Mouse (Mus musculus) ES-E14 (cell line): ENCODE data around the gene Psma6.

Experiments used
- HCFC1 ChIP-seq: IDR thresholded peaks from 2 replicates; pipeline ENCODE4 v1.6.1; 2012; ENCODE audit warnings: low read length, inconsistent platforms, borderline replicate concordance; ENCODE audit not compliant: insufficient read depth
- ZC3H11A ChIP-seq: IDR thresholded peaks from 2 replicates; pipeline ENCODE4 v1.6.1; 2012; ENCODE audit warnings: low read depth, mild to moderate bottlenecking, inconsistent platforms, low read length, borderline replicate concordance

- TF ChIP-seq HCFC1 (no peak), ZC3H11A (no peak)
Observed at GRCm38 (mm10) chr12:55442861-55443850, 59.1 kb downstream of the Psma6 start.
